Mouse (Mus musculus) B cell, adult 2 months (primary cell): ENCODE measurements around the gene 2210407C18Rik.

Source experiments
- DNase-seq, 2 experiments: peaks; one replicate each; pipeline ENCODE4 v3.0.0; 2022

2210407C18Rik gene

DNA sequence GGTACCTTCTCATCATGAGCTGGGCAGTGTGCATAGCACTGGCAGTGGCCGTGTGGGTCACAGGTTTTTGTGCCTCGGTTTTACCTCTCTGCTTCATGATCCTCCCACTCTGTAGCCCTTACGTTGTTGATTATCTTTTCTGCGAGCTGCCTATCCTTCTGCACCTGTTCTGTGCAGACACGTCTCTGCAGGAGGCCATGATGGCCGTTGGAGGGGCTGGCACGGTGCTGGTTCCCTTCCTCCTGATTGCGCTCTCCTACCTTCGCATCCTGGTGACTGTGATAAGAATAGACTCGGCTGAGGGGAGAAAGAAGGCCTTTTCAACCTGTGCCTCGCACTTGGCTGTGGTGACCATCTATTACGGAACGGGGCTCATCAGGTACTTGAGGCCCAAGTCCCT lies 18.0 kb downstream of the 2210407C18Rik start:
- DNase-seq: no peak

DNA sequence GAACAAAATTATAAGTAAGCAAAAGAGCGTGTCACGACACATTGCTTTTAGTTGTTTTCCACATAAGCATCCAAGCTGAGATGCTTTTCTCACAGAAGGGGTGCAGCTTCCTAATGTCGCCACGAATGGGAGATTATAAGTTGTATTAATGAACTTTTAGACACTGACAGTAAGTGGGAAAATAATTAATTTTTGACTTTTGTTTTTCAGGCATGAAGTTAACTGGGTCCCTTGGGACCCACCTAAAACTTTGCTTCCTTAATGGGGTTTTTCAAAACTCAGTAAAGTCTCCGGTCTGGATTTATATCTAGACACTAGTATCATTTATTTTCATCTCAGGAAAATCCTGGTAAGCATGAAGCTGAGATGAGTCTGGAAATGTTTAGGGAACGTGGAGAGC lies 21.1 kb downstream of the 2210407C18Rik start, which contains the start of gene Olfr324:
TSS of gene Olfr324 (plus strand) at position 301 of the 400 bp plus-strand sequence.
- no peak for DNase-seq

DNA sequence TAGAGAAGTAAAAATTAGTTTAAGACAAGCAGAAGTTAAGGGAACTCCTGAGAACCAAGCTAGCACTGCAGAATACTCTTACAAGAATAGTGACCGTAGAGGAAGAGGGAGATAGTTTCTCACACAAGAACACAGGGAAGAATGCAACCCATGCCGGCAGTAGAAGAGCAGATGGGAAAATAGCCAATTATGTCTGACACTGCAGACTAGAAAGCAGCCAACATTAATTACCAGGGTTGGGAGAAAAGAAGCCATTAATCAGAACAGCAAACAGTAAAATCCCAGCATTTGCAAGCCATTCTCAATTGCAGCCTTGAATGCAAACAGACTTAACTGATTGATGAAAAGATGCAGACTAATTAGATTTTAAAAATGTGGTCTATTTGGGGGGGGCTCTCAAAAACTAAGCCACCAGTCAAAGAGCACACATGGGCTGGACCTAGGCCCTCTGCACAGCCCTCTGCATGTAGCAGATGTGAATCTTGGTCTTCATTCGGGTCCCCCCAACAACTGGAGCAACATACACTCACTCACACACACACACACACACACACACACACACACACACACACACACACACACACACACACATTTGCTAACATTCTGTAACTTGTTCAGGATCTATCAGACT lies 27.1 kb downstream of the 2210407C18Rik start:
- no peak for DNase-seq

DNA sequence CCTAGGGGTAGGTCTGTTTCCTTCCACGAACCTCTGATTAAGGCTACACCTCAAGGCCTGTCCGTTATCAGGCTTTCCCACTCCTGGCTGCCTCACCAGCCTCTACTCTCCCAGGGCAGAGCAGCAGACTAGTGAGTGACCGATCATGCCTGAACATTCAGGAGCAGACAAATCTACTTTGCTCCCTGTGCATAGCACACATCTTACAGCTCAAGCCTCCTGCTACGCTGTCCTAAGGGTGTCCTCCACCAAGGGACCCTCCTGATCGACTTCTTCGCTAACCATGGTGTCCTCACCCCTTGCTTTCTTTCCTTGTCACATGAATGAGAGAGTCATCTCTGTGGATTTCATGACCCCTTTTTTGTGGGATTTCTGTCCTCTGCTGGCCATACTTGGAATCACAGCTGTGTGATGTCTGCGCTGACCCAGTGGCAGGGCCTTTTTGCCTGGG lies 28.0 kb downstream of the 2210407C18Rik start:
- DNase-seq: peak; percentile 53 to 59

DNA sequence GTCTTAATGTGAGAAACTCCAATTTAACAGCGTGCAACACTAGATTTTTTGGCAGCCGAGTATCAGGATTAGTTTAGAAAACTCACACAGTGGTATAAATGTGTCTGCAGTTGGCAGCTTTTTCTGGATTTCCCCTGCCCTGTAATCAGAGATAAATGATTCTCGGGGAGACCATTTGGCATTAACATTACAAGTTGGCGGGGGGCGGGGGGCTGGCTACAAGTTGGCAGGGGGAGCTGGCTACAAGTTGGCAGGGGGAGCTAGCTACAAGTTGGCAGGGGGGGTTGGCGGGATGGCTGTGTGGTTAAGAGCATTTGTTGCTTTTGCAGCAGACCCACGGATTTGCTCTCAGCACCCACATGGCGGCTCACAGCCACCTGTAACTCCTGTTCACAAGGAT lies 37.2 kb downstream of the 2210407C18Rik start:
- no peak for DNase-seq

DNA sequence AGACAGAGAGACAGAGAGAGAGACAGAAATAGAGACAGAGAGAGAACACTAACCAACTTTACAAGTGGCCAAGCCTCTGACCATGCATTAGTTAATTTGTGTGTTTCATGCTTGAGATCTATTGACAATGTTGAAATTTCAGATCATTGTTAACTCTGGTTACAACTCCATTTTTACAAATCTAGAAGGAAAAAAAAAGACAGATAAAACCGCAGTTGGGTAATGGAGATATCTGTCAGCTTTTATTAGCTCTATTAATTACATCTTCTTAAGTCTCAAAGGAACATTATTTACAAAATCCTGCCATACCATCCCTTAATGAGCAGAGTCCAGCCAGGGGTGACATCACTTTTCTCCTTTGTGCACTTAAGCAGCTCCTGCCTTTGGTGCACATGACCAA lies 38.4 kb downstream of the 2210407C18Rik start, which contains the start of gene Olfr325:
TSS of gene Olfr325 (plus strand) at position 301 of the 400 bp plus-strand sequence.
- no peak for DNase-seq

DNA sequence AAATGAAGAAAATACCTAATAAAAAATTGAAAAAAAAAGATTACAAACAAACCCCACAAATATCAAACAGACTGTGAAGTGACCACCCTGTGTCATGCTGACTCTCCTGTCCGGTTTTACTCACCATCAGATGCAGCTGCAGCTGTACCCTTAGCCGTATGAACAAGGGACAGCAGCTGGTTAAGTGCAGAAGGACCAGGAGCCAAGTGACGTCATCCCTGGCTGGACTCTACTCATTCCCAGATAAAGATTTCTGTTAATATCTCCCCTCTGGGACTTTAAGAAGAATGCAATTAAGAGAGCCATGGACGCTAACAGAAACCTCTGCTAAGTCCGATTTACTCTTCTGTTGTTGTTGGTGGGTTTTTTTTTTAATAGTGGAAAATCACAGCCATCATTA lies 45.5 kb downstream of the 2210407C18Rik start, which contains the start of gene Olfr224:
TSS of gene Olfr224 (minus strand) at position 149 of the 400 bp plus-strand sequence.
- DNase-seq: no peak
